Mouse (Mus musculus) MEL (cell line): Measurements from ENCODE around the gene Slc7a6. TPM values are rescaled to one million over a fixed set of nuclear protein-coding genes. Genes with fewer than 3 reads are reported as not detected.

ENCODE experiments used
- DNase-seq: peaks from one replicate; pipeline ENCODE4 v3.0.0; 2011; ENCODE audit warnings: low read depth, low spot score
- H3K27ac ChIP-seq: 2 replicates; pipeline ENCODE4 v1.5.1; 2012; ENCODE audit warnings: low read depth, mild to moderate bottlenecking, control low read depth, low read length, moderate library complexity; ENCODE audit not compliant: control insufficient read depth
- H3K27me3 ChIP-seq, 2 experiments: fragments of 150-350 bp in 1 of 2; sonication (generic) in 1 of 2; 2 replicates each; pipeline ENCODE4 v1.6.1; 2012; ENCODE audit warnings: low read length in 2 of 2, mild to moderate bottlenecking in 2 of 2, improper control_type of control experiment in 1 of 2, moderate library complexity in 1 of 2; ENCODE audit not compliant: insufficient read depth in 2 of 2, control insufficient read depth in 1 of 2
- H3K36me3 ChIP-seq, 2 experiments: 2 replicates each; pipeline ENCODE4 v1.6.1; 2012 to 2014; ENCODE audit warnings: low read length in 2 of 2, improper control_type of control experiment in 1 of 2, inconsistent platforms in 1 of 2, mild to moderate bottlenecking in 1 of 2; ENCODE audit not compliant: insufficient read depth in 2 of 2, control insufficient read depth in 1 of 2
- H3K4me1 ChIP-seq, 2 experiments: fragments of 150-350 bp in 1 of 2; sonication (generic) in 1 of 2; 2 replicates each; pipeline ENCODE4 v1.6.1; 2012; ENCODE audit warnings: low read length in 2 of 2, improper control_type of control experiment in 1 of 2, mild to moderate bottlenecking in 1 of 2; ENCODE audit not compliant: insufficient read depth in 2 of 2, control insufficient read depth in 1 of 2
- H3K4me3 ChIP-seq, 2 experiments: fragments of 150-350 bp in 1 of 2; sonication (generic) in 1 of 2; 2 replicates each; pipeline ENCODE4 v1.5.1; 2012; ENCODE audit warnings: low read depth in 2 of 2, low read length in 2 of 2, mild to moderate bottlenecking in 2 of 2, moderate library complexity in 2 of 2, control low read depth in 1 of 2, improper control_type of control experiment in 1 of 2; ENCODE audit not compliant: control insufficient read depth in 1 of 2, insufficient read depth in 1 of 2
- H3K79me2 ChIP-seq: 2 replicates; pipeline ENCODE4 v1.6.1; 2012; ENCODE audit warnings: mild to moderate bottlenecking, low read length, moderate library complexity; ENCODE audit not compliant: control insufficient read depth, poor library complexity, insufficient read depth
- H3K9ac ChIP-seq: 2 replicates; pipeline ENCODE4 v1.6.1; 2012; ENCODE audit warnings: low read depth, mild to moderate bottlenecking, control low read depth, low read length, moderate library complexity; ENCODE audit not compliant: control insufficient read depth, poor library complexity, severe bottlenecking
- H3K9me3 ChIP-seq: fragments of 150-350 bp; sonication (generic); replicated peaks from 2 replicates; pipeline ENCODE4 v1.6.1; 2012; ENCODE audit warnings: mild to moderate bottlenecking, low read length, improper control_type of control experiment, moderate library complexity; ENCODE audit not compliant: insufficient read depth
- CTCF ChIP-seq, 3 experiments: IDR thresholded peaks in 2 of 3; conservative IDR thresholded peaks in 1 of 3; 2 replicates each; pipeline ENCODE4 v1.5.1; 2011 to 2012; ENCODE audit warnings: low read length in 3 of 3, low read depth in 2 of 3, mild to moderate bottlenecking in 2 of 3, improper control_type of control experiment in 1 of 3, inconsistent platforms in 1 of 3, mixed read lengths in 1 of 3, moderate library complexity in 1 of 3; ENCODE audit not compliant: control insufficient read depth in 1 of 3, insufficient read depth in 1 of 3, poor library complexity in 1 of 3, severe bottlenecking in 1 of 3
- EP300 ChIP-seq, 2 experiments: IDR thresholded peaks; 2 replicates each; pipeline ENCODE4 v1.6.1; 2011; ENCODE audit warnings: improper control_type of control experiment in 2 of 2, low read length in 2 of 2, low read depth in 1 of 2, mild to moderate bottlenecking in 1 of 2
- GABPA ChIP-seq: IDR thresholded peaks from 2 replicates; pipeline ENCODE4 v1.6.1; 2012; ENCODE audit warnings: low read depth, mild to moderate bottlenecking, inconsistent platforms, low read length, improper control_type of control experiment, moderate library complexity
- JUND ChIP-seq: IDR thresholded peaks from 2 replicates; pipeline ENCODE4 v1.6.1; 2011; ENCODE audit warnings: low read depth, mild to moderate bottlenecking, improper control_type of control experiment, low read length
- MEF2A ChIP-seq: IDR thresholded peaks from 2 replicates; pipeline ENCODE4 v1.6.1; 2014; ENCODE audit warnings: low read depth, mild to moderate bottlenecking, inconsistent platforms, low read length, improper control_type of control experiment; ENCODE audit not compliant: poor library complexity, insufficient replicate concordance, severe bottlenecking; ENCODE audit errors: extremely low read depth
- MXI1 ChIP-seq: IDR thresholded peaks from 2 replicates; pipeline ENCODE4 v1.6.1; 2011; ENCODE audit warnings: mild to moderate bottlenecking, low read depth, low read length, improper control_type of control experiment
- MYC ChIP-seq: IDR thresholded peaks from 2 replicates; pipeline ENCODE4 v1.6.1; 2011; ENCODE audit warnings: low read depth, mild to moderate bottlenecking, low read length, improper control_type of control experiment, moderate library complexity
- NELFE ChIP-seq: IDR thresholded peaks from 2 replicates; pipeline ENCODE4 v1.6.1; 2011; ENCODE audit warnings: low read depth, low read length, improper control_type of control experiment
- NRF1 ChIP-seq: IDR thresholded peaks from 2 replicates; pipeline ENCODE4 v1.6.1; 2014; ENCODE audit warnings: low read depth, mild to moderate bottlenecking, inconsistent platforms, low read length, improper control_type of control experiment, moderate library complexity; ENCODE audit not compliant: poor library complexity, insufficient read depth, severe bottlenecking
- POLR2A ChIP-seq, 2 experiments: IDR thresholded peaks; 2 replicates each; pipeline ENCODE4 v1.6.1; 2011 to 2012; ENCODE audit warnings: low read length in 2 of 2, mild to moderate bottlenecking in 2 of 2, control low read depth in 1 of 2, improper control_type of control experiment in 1 of 2, low read depth in 1 of 2, moderate library complexity in 1 of 2; ENCODE audit not compliant: control insufficient read depth in 1 of 2, insufficient read depth in 1 of 2, poor library complexity in 1 of 2
- POLR2AphosphoS2 ChIP-seq: IDR thresholded peaks from 2 replicates; pipeline ENCODE4 v1.6.1; 2011; ENCODE audit warnings: low read length, improper control_type of control experiment
- RCOR1 ChIP-seq: IDR thresholded peaks from 2 replicates; pipeline ENCODE4 v1.6.1; 2012; ENCODE audit warnings: low read depth, mild to moderate bottlenecking, inconsistent platforms, low read length, improper control_type of control experiment
- USF1 ChIP-seq: IDR thresholded peaks from 2 replicates; pipeline ENCODE4 v1.6.1; 2014; ENCODE audit warnings: low read depth, mild to moderate bottlenecking, inconsistent platforms, low read length, improper control_type of control experiment, moderate library complexity
- USF2 ChIP-seq, 2 experiments: IDR thresholded peaks; 2 replicates each; pipeline ENCODE4 v1.6.1; 2011 to 2012; ENCODE audit warnings: improper control_type of control experiment in 2 of 2, low read length in 2 of 2, borderline replicate concordance in 1 of 2, inconsistent platforms in 1 of 2, low read depth in 1 of 2, mild to moderate bottlenecking in 1 of 2; ENCODE audit not compliant: insufficient read depth in 1 of 2
- ZC3H11A ChIP-seq: IDR thresholded peaks from 2 replicates; pipeline ENCODE4 v1.6.1; 2012; ENCODE audit warnings: low read depth, mild to moderate bottlenecking, inconsistent platforms, low read length, improper control_type of control experiment
- ZNF384 ChIP-seq: IDR thresholded peaks from 2 replicates; pipeline ENCODE4 v1.6.1; 2012; ENCODE audit warnings: low read depth, mild to moderate bottlenecking, inconsistent platforms, low read length, improper control_type of control experiment
- polyA plus RNA-seq, 2 experiments: library from polyadenylated mRNA; stranded (reverse) in 1 of 2; unstranded in 1 of 2; fragments of >175 nt in 1 of 2; fragments of >200 nt in 1 of 2; gene quantifications; 2 replicates each; pipeline versions ENCODE4 v1.2.1 to v1.2.4; 2012; ENCODE audit warnings: low replicate concordance in 2 of 2, low read depth in 1 of 2; ENCODE audit not compliant: insufficient read length in 2 of 2, insufficient read depth in 1 of 2, missing spikeins in 1 of 2
- total RNA-seq: library from RNA; depleted of rRNA; stranded (reverse); fragments of 300-350 nt; gene quantifications from 2 replicates; pipeline ENCODE4 v1.2.3, GENCODE M21; 2012

Slc7a6 gene
- total and polyA plus RNA-seq, 3 experiments: 34.4 to 48.2 TPM; not detected in 1

DNA sequence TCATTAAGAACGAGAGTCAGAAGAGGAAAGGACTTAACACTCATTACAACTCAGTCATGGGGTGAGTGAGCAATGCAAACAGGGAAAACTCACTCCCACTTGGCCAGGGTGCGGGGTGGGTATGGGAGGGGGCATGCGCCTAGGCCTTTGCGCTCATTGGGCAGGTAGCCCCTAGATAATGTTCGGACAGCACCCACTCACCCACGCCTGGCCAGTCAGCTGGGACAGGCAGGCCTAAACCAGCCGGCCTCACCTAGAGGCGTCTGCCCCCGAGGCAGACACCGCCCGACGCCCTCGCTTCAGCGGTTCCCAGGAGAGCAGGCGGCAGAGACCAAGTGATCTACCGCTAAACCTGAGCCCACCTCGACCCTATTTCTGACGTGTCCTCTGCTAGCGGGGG, 33.0 kb upstream of the Slc7a6 start:
- no peaks in the 10 kb centered on the region for H3K79me2 ChIP-seq
- peak overlapping the region; percentile 62 for H3K9ac ChIP-seq
- peaks cover 0 to 16% of the 10 kb centered on the region in 2 experiments; a peak in 2 of 4 replicates for H3K36me3 ChIP-seq
- TF ChIP-seq ZC3H11A: no peak
- no peak for TF ChIP-seq RCOR1
- TF ChIP-seq CTCF (IDR thresholded peaks at IDR 0.05 in 2 of 3, conservative IDR thresholded peaks at IDR 0.05 in 1 of 3; ENCODE audit: control insufficient read depth in 1 of 3, insufficient read depth in 1 of 3, low read depth in 2 of 3, low read length in 3 of 3, poor library complexity in 1 of 3, severe bottlenecking in 1 of 3): no peak
- no peak for TF ChIP-seq MXI1
- TF ChIP-seq NELFE: no peak
- TF ChIP-seq USF2 (IDR thresholded peaks at IDR 0.05; ENCODE audit: borderline replicate concordance in 1 of 2, insufficient read depth in 1 of 2, low read depth in 1 of 2, low read length in 2 of 2): no peak
- no peak for TF ChIP-seq MEF2A
- TF ChIP-seq JUND: no peak
- TF ChIP-seq ZNF384: no peak
- TF ChIP-seq GABPA: no peak
- TF ChIP-seq NRF1: no peak
- no peak for TF ChIP-seq MYC
- no peaks in the 10 kb centered on the region for H3K9me3 ChIP-seq
- H3K27me3 ChIP-seq: peaks cover 0 to 7% of the 10 kb centered on the region in 2 experiments; a peak in 2 of 4 replicates
- peaks cover 5 to 22% of the 10 kb centered on the region in 2 experiments for H3K4me1 ChIP-seq
- H3K4me3 ChIP-seq: peak overlapping the region; percentile 45 to 60
- no peak for DNase-seq
- no peak overlapping the region for H3K27ac ChIP-seq

DNA sequence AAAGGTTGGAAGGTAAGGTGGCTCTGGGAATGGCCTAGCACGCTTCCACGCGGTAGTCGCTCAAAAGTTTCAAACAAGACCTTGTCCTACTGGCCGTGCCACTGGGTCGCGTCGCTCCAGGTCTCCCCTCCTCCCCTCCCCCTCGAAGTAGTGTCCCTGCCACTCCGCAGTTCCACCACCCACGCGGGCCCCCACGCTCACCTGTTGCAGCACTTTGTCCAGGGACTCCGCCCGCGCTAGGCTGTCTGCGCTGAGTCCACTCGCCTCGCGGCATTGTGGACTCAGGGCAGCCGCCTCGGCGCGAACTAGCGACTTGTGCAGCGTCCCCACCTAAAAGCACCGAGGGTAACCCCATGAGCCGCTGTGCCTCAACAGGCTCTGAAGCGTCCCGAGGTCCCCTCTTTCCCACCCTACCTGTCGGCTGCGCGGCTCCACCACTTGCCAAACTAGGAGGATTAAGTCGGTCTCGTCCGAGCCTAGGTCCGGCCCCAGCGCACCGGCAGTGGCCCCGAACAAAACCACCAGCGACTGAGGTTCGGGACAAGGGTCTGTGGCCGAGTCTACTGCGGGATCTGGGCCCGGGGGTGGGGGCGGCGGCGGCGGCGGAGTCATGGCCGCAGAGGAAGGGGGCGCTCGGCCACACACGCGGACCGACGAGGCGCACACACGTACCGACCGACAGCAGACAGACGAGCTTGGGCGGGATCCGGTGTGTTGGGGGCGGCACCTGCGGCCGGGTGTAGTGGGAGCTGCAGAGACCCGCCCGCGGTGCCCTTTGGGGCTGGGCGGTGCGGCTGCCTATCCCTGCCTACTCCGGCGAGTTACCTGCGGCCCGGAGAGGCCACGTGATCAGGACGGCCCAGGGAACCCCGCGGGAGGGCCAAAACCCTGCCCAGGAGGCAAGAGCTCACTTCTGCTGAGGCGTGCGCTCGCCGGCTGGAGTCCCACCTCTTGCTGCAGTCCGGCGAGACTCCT, 32.2 kb upstream of the Slc7a6 start, which contains the start of gene Esrp2:
Gene Esrp2, minus strand, starts transcription at position 819 of the 975 bp plus-strand sequence.
- no peak for DNase-seq
- H3K9ac ChIP-seq: peak within 1 kb of the TSS; percentile 62
- H3K27ac ChIP-seq: no peak within 1 kb of the TSS
- no peaks in the 10 kb centered on the region for H3K79me2 ChIP-seq
- H3K4me3 ChIP-seq: peak within 1 kb of the TSS; percentile 45 to 60
- TF ChIP-seq EP300 (IDR thresholded peaks at IDR 0.05; ENCODE audit: low read depth in 1 of 2, low read length in 2 of 2) (no peak), JUND (no peak), POLR2A (IDR thresholded peaks at IDR 0.05; ENCODE audit: control insufficient read depth in 1 of 2, insufficient read depth in 1 of 2, low read depth in 1 of 2, low read length in 2 of 2, poor library complexity in 1 of 2) (0 out of 4 replicates have a peak, but pooled peaks of 1 of the 2 experiments have one; percentile 9), NRF1 (no peak), USF1 (peak; percentile 80), POLR2AphosphoS2 (no peak)
- H3K27me3 ChIP-seq: peaks cover 0 to 7% of the 10 kb centered on the region in 2 experiments; a peak in 2 of 4 replicates
- peaks cover 0 to 19% of the 10 kb centered on the region in 2 experiments; a peak in 2 of 4 replicates for H3K4me1 ChIP-seq
- H3K36me3 ChIP-seq: peaks cover 0 to 8% of the 10 kb centered on the region in 2 experiments; a peak in 2 of 4 replicates
- no peaks in the 10 kb centered on the region for H3K9me3 ChIP-seq
